Mouse (Mus musculus) MEL (cell line): Measurements from ENCODE around the gene Gpc5.

Experiments
- CTCF ChIP-seq, 3 experiments: IDR thresholded peaks in 2 of 3; conservative IDR thresholded peaks in 1 of 3; 2 replicates each; pipeline ENCODE4 v1.5.1; 2011 to 2012; ENCODE audit warnings: low read length in 3 of 3, low read depth in 2 of 3, mild to moderate bottlenecking in 2 of 3, improper control_type of control experiment in 1 of 3, inconsistent platforms in 1 of 3, mixed read lengths in 1 of 3, moderate library complexity in 1 of 3; ENCODE audit not compliant: control insufficient read depth in 1 of 3, insufficient read depth in 1 of 3, poor library complexity in 1 of 3, severe bottlenecking in 1 of 3
- ELF1 ChIP-seq: IDR thresholded peaks from 2 replicates; pipeline ENCODE4 v1.6.1; 2014; ENCODE audit warnings: low read depth, mild to moderate bottlenecking, inconsistent platforms, low read length, improper control_type of control experiment, moderate library complexity
- EP300 ChIP-seq, 2 experiments: IDR thresholded peaks; 2 replicates each; pipeline ENCODE4 v1.6.1; 2011; ENCODE audit warnings: improper control_type of control experiment in 2 of 2, low read length in 2 of 2, low read depth in 1 of 2, mild to moderate bottlenecking in 1 of 2
- GABPA ChIP-seq: IDR thresholded peaks from 2 replicates; pipeline ENCODE4 v1.6.1; 2012; ENCODE audit warnings: low read depth, mild to moderate bottlenecking, inconsistent platforms, low read length, improper control_type of control experiment, moderate library complexity
- GATA1 ChIP-seq: IDR thresholded peaks from 2 replicates; pipeline ENCODE4 v1.6.1; 2011; ENCODE audit warnings: low read depth, low read length, improper control_type of control experiment
- JUND ChIP-seq: IDR thresholded peaks from 2 replicates; pipeline ENCODE4 v1.6.1; 2011; ENCODE audit warnings: low read depth, mild to moderate bottlenecking, improper control_type of control experiment, low read length
- POLR2A ChIP-seq, 2 experiments: IDR thresholded peaks; 2 replicates each; pipeline ENCODE4 v1.6.1; 2011 to 2012; ENCODE audit warnings: low read length in 2 of 2, mild to moderate bottlenecking in 2 of 2, control low read depth in 1 of 2, improper control_type of control experiment in 1 of 2, low read depth in 1 of 2, moderate library complexity in 1 of 2; ENCODE audit not compliant: control insufficient read depth in 1 of 2, insufficient read depth in 1 of 2, poor library complexity in 1 of 2
- SIN3A ChIP-seq: IDR thresholded peaks from 2 replicates; pipeline ENCODE4 v1.6.1; 2012; ENCODE audit warnings: low read length, improper control_type of control experiment, inconsistent platforms
- TCF12 ChIP-seq: IDR thresholded peaks from 2 replicates; pipeline ENCODE4 v1.6.1; 2014; ENCODE audit warnings: low read depth, mild to moderate bottlenecking, inconsistent platforms, low read length, improper control_type of control experiment, moderate library complexity
- USF2 ChIP-seq, 2 experiments: IDR thresholded peaks; 2 replicates each; pipeline ENCODE4 v1.6.1; 2011 to 2012; ENCODE audit warnings: improper control_type of control experiment in 2 of 2, low read length in 2 of 2, borderline replicate concordance in 1 of 2, inconsistent platforms in 1 of 2, low read depth in 1 of 2, mild to moderate bottlenecking in 1 of 2; ENCODE audit not compliant: insufficient read depth in 1 of 2

GRCm38 (mm10) chr14:115251791-115252190 lies 159.8 kb downstream of the Gpc5 start:
- no peak for TF ChIP-seq SIN3A
- no peak for TF ChIP-seq POLR2A (IDR thresholded peaks at IDR 0.05; ENCODE audit: control insufficient read depth in 1 of 2, insufficient read depth in 1 of 2, low read depth in 1 of 2, low read length in 2 of 2, poor library complexity in 1 of 2)
- no peak for TF ChIP-seq CTCF (IDR thresholded peaks at IDR 0.05 in 2 of 3, conservative IDR thresholded peaks at IDR 0.05 in 1 of 3; ENCODE audit: control insufficient read depth in 1 of 3, insufficient read depth in 1 of 3, low read depth in 2 of 3, low read length in 3 of 3, poor library complexity in 1 of 3, severe bottlenecking in 1 of 3)
- TF ChIP-seq ELF1, result no peak
- no peak for TF ChIP-seq GABPA
- no peak for TF ChIP-seq USF2 (IDR thresholded peaks at IDR 0.05; ENCODE audit: borderline replicate concordance in 1 of 2, insufficient read depth in 1 of 2, low read depth in 1 of 2, low read length in 2 of 2)
- no peak for TF ChIP-seq JUND
- TF ChIP-seq GATA1, result no peak
- TF ChIP-seq EP300 (IDR thresholded peaks at IDR 0.05; ENCODE audit: low read depth in 1 of 2, low read length in 2 of 2), result peak in 1 of 2 experiments; percentile 18; a peak in 1 of 4 replicates
- peak; percentile 51 for TF ChIP-seq TCF12
